Mouse (Mus musculus) midbrain, embryonic 15.5 days (tissue): Measurements from ENCODE around the gene Epha10. TPM values are rescaled to one million over a fixed set of nuclear protein-coding genes. Genes with fewer than 3 reads are reported as not detected.

Experiments used
- ATAC-seq: fragments of 200-750 bp; cut with Nextera tagmentation; replicated peaks from 2 replicates; pipeline ENCODE4 v1.8.0; 2017; ENCODE audit warnings: moderate TSS enrichment
- H3K27ac ChIP-seq: fragments of 300-500 bp; sonication (generic); 2 replicates; pipeline ENCODE4 v1.5.1; 2015; ENCODE audit warnings: mild to moderate bottlenecking, inconsistent platforms
- H3K27me3 ChIP-seq: fragments of 300-500 bp; sonication (generic); replicated peaks from 2 replicates; pipeline ENCODE4 v1.6.1; 2015; ENCODE audit warnings: inconsistent platforms
- H3K36me3 ChIP-seq: fragments of 300-500 bp; sonication (generic); replicated peaks from 2 replicates; pipeline ENCODE4 v1.6.1; 2015; ENCODE audit warnings: inconsistent platforms
- H3K4me1 ChIP-seq: fragments of 300-500 bp; sonication (generic); 2 replicates; pipeline ENCODE4 v1.6.1; 2015; ENCODE audit warnings: inconsistent platforms
- H3K4me2 ChIP-seq: fragments of 300-500 bp; sonication (generic); 2 replicates; pipeline ENCODE4 v1.6.1; 2015; ENCODE audit warnings: inconsistent platforms, mild to moderate bottlenecking, moderate library complexity
- H3K4me3 ChIP-seq: fragments of 300-500 bp; sonication (generic); 2 replicates; pipeline ENCODE4 v1.5.1; 2015; ENCODE audit warnings: mild to moderate bottlenecking, inconsistent platforms
- H3K9ac ChIP-seq: fragments of 300-500 bp; sonication (generic); 2 replicates; pipeline ENCODE4 v1.6.1; 2015; ENCODE audit warnings: mild to moderate bottlenecking, inconsistent platforms
- H3K9me3 ChIP-seq: fragments of 300-500 bp; sonication (generic); 2 replicates; pipeline ENCODE4 v1.6.1; 2016; ENCODE audit warnings: inconsistent platforms
- WGBS: fragments of 180-500 bp; shearing (Covaris S2); methylation state at CpG from one replicate; pipeline ENCODE4 v1.1.7; 2015; ENCODE audit warnings: mixed read lengths; 5-methylcytosine and 5-hydroxymethylcytosine counted together
- polyA plus RNA-seq: library from polyadenylated mRNA; unstranded; fragments of >200 nt; fragmentation: Nextera tagmentation; extraction: Ambion mirVana; gene quantifications from 2 replicates; pipeline ENCODE4 v1.2.1, GENCODE M21; 2015

The Epha10 gene
- polyA plus RNA-seq, 1 experiment from 2014 or later, result 16.1 TPM

DNA sequence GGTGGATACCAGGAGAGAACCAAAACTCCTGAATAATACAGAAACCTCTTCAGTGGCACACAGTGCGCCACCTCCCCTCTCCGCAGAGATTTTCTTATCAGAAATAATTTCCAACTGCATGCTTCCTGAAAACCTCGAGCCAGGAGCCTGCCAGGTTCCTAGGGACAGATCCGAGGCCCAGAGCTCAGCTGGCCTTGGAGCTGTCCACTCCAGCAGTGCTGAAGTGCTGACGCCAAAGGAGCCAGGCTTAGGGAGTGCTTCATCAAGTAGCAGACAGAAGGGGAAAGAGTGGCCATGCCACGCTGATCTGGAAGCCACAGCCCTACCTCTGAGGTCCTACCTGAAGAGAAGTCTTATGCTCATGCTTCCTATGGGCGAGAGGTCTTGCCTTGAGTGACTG, 20.3 kb upstream of the Epha10 start:
- H3K27me3 ChIP-seq, result no peaks in the 10 kb centered on the region
- H3K27ac ChIP-seq, result no peak overlapping the region
- H3K4me3 ChIP-seq, result peak overlapping the region; percentile 67
- H3K4me2 ChIP-seq, result peak overlapping the region; percentile 89
- H3K4me1 ChIP-seq, result peaks cover 25% of the 10 kb centered on the region
- peaks cover 27% of the 10 kb centered on the region for H3K36me3 ChIP-seq
- H3K9ac ChIP-seq, result peak overlapping the region; percentile 69; the same call in 1 of the 2 replicates
- 19% methylated on average over 7 of the region's 7 CpGs for WGBS
- no peaks in the 10 kb centered on the region for H3K9me3 ChIP-seq
- ATAC-seq, result no peak

DNA sequence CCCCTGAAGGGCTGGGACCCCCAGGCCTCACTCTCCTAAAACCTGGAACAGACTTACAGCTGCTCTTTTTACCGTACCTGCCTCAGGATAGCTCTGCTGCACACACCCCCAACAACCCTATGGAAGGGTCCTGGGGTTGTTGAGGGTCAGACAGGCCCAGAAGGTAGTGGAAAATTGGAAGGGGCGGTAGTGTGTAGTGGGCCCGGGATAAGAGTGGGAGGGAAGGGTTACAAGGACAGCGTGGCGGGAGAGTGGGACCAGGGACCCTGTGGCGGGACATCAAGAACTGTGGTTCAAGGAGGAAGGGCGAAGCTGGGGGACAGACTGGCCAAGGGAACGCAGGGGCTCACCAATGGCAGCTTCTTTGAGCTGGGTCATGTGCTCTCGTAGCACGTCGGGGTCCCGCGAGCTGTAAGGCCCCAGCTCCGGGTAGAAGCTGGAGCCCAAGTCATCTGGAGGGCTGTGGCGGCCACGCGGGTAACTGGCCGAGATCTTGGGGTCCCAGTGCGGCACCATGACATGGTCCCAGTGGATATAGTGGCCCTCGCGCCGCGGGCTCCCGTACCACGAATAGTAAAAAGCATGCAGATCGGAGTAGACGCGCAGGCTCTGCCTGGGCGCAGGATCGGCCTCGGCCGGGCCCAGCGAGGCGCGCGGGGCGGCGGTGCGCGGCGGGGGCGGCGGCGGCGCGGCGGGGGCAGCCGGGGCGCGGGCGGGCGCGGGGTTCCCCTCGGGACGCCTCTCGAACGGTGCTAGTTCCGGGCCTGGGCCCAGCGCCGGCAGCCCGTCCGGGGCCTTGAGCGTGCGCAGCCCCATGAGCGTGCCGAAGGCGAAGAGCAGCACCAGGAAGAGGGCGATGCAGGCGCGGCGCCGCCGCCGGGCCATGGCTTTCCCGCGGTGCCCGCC, 19.2 kb upstream of the Epha10 start, which contains the start of gene Maneal:
TSS of gene Maneal (minus strand) at position 889 of the 906 bp plus-strand sequence.
- H3K4me2 ChIP-seq, result peak within 1 kb of the TSS; percentile 89
- H3K27me3 ChIP-seq, result no peaks in the 10 kb centered on the region
- peak; percentile 66 for ATAC-seq
- 1% methylated on average over 57 of the region's 77 CpGs for WGBS
- H3K4me1 ChIP-seq, result peaks cover 25% of the 10 kb centered on the region
- no peaks in the 10 kb centered on the region for H3K9me3 ChIP-seq
- peaks cover 18% of the 10 kb centered on the region for H3K36me3 ChIP-seq
- H3K27ac ChIP-seq, result peak within 1 kb of the TSS; percentile 81
- peak within 1 kb of the TSS; percentile 67 for H3K4me3 ChIP-seq
- peak within 1 kb of the TSS; percentile 69 for H3K9ac ChIP-seq

DNA sequence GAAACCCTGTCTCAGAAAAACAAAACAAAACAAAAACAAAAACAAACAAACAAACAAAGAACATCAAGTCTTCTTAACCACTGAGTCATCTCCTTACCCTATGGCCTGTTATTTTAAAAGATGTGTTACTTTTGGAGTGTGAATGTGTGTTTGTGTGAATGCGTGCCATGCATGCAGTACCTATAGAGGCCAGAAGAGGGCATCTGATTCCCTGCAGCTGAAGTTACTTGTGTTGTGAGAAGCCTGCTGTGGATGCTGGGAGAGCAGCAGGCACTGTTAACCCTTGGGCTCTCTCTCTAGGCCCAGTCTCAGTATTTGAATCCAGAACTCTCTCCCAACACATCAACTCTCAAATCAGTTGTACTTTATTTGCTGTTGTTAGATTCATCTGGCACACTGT, 8.0 kb upstream of the Epha10 start:
- WGBS, result 94% methylated on average over 1 of the region's 1 CpGs
- Histone ChIP-seq H3K4me3 (no peak overlapping the region), H3K36me3 (no peaks in the 10 kb centered on the region), H3K9ac (no peak overlapping the region), H3K4me1 (no peaks in the 10 kb centered on the region), H3K9me3 (no peaks in the 10 kb centered on the region), H3K27me3 (no peaks in the 10 kb centered on the region), H3K27ac (no peak overlapping the region), H3K4me2 (no peak overlapping the region)
- no peak for ATAC-seq

DNA sequence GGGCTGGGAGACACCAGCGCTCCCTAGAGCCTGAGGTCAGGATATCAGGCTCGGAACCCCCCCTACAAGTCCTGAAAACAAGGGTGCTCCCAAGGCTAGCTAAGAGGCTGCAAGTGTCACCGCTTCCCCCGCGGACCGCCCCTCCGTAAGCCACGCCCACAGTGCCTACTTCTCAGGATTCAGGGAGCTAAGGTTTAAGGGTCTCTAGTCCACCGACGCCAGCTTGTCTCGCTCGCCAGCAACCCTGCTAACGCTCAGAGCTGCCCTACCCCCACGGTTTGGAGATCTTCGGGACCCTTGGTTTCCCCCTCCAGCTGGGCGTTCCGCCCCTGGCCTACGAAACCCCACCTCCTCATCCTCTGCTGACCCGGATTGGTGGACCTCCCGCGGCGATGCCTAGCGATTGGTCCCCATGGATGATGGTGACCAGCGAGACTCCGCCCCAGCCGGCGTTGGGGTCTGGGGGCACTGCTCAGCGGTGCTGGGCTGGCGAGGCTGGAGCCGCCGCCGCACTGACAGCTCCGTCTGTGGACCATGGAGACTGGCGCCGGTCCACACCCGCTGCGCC, 726 bp downstream of the Epha10 start:
- Histone ChIP-seq H3K27me3 (peaks cover 20% of the 10 kb centered on the region; the same call in 1 of the 2 replicates), H3K9ac (peak overlapping the region; percentile 52), H3K4me2 (peak overlapping the region; percentile 71), H3K36me3 (no peaks in the 10 kb centered on the region), H3K27ac (peak overlapping the region; percentile 82), H3K9me3 (no peaks in the 10 kb centered on the region), H3K4me1 (peaks cover 28% of the 10 kb centered on the region), H3K4me3 (peak overlapping the region; percentile 59)
- WGBS, result under 1% methylated on average over 37 of the region's 37 CpGs
- peak; percentile 97 for ATAC-seq

DNA sequence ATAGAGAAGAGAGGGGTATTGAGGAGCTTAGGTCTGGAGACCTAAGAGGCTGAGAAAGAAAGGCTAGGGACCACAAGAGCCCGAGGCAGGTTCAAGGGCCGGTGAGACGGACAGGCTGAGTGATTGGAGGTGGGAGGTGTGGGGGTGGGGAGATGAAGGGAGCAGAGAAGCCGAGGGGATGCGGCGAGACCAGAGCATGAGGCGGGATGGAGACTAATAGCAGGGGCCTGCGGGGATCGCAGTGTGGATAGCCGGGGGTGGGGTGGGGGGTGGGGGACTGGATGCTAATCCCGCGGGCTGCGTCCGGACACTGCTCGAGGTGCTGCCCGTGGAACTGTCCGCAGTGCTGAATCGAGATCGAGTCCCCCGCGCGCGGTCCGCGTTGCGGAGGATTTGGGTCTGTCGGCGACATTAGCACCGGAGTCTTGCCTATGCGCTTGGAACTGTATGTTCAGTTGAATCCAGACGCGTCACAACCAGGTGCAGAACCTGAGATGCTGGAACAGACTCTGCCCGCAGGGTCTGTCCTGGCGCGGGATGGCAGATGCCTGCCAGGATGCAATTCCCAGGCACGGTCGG, 1.5 kb downstream of the Epha10 start:
- peak overlapping the region; percentile 71 for H3K4me2 ChIP-seq
- H3K4me1 ChIP-seq, result peaks cover 28% of the 10 kb centered on the region
- H3K27ac ChIP-seq, result peak overlapping the region; percentile 82
- H3K36me3 ChIP-seq, result no peaks in the 10 kb centered on the region
- no peaks in the 10 kb centered on the region for H3K9me3 ChIP-seq
- peak; percentile 38 for ATAC-seq
- H3K27me3 ChIP-seq, result peaks cover 20% of the 10 kb centered on the region; the same call in 1 of the 2 replicates
- peak overlapping the region; percentile 59 for H3K4me3 ChIP-seq
- WGBS, result 1% methylated on average over 37 of the region's 37 CpGs
- H3K9ac ChIP-seq, result peak overlapping the region; percentile 52

DNA sequence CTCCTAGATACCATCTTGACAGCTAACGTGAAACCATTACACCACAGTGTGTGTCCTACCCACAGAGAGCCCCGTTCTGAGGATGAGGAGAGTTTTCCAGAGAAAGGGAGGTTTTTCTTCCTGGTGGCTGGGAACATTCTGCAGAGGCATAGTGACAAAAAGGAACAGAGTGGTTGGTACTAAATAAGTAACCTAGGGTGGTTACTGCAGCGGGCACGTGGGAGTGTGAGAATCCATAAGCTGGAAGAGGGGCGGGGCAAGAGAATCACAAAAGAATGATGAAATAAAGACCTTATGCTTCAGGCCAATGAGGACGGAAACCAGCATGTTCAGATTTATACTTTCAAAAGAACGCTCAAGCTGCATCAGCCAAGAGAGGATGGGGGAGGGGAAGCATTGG, 8.0 kb downstream of the Epha10 start:
- H3K27ac ChIP-seq, result no peak overlapping the region
- H3K4me1 ChIP-seq, result peaks cover 5% of the 10 kb centered on the region
- H3K4me3 ChIP-seq, result no peak overlapping the region
- no peaks in the 10 kb centered on the region for H3K9me3 ChIP-seq
- H3K4me2 ChIP-seq, result no peak overlapping the region
- H3K36me3 ChIP-seq, result no peaks in the 10 kb centered on the region
- no peak for ATAC-seq
- no peak overlapping the region for H3K9ac ChIP-seq
- 67% methylated on average over 7 of the region's 7 CpGs for WGBS
- H3K27me3 ChIP-seq, result peaks cover 23% of the 10 kb centered on the region; the same call in 1 of the 2 replicates

DNA sequence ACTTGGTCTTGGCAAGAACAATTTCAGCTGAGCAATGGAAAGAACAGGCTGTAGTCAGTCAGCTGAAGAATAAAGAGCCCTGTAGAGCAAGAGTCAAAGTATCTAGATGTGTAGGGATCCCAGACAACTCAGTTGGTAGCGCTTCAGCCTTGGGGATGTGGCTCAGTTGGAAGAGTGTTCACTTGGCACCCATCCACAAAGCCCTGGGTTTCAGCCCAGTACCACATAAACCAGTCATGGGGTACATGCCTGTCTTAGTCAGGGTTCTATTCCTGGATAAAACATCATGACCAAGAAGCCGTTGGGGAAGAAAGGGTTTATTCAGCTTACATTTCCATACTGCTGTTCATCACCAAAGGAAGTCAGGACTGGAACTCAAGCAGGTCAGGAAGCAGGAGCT, 9.2 kb downstream of the Epha10 start:
- Histone ChIP-seq H3K4me3 (no peak overlapping the region), H3K9ac (no peak overlapping the region), H3K9me3 (no peaks in the 10 kb centered on the region), H3K4me2 (no peak overlapping the region), H3K27me3 (peaks cover 26% of the 10 kb centered on the region; the same call in 1 of the 2 replicates), H3K36me3 (no peaks in the 10 kb centered on the region), H3K4me1 (peaks cover 17% of the 10 kb centered on the region), H3K27ac (no peak overlapping the region)
- WGBS, result 86% methylated on average over 2 of the region's 2 CpGs
- no peak for ATAC-seq

DNA sequence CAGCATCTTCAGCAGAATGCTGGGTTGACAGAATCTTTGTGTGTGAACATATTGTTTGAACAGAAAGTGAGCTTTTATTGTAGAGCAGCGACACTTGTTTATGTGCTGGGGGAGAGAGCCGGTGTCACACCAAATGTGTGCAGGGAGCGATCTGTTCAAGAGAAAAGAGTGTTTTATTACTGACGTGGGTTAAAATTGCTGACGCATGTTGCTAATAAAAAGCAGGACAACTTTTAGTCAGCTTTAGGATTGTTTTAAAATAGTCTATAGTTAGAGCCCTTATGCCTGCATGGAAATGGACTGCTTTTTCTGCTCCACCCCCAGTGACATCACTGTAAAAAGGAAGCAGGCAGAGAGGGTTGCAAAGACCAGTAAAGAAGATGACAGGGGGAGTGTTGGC, 10.1 kb downstream of the Epha10 start:
- Histone ChIP-seq H3K27ac (no peak overlapping the region), H3K4me2 (no peak overlapping the region), H3K4me3 (no peak overlapping the region), H3K9ac (no peak overlapping the region), H3K9me3 (no peaks in the 10 kb centered on the region), H3K4me1 (peaks cover 21% of the 10 kb centered on the region), H3K36me3 (no peaks in the 10 kb centered on the region), H3K27me3 (peaks cover 21% of the 10 kb centered on the region; the same call in 1 of the 2 replicates)
- ATAC-seq, result no peak
- 77% methylated on average over 5 of the region's 5 CpGs for WGBS

DNA sequence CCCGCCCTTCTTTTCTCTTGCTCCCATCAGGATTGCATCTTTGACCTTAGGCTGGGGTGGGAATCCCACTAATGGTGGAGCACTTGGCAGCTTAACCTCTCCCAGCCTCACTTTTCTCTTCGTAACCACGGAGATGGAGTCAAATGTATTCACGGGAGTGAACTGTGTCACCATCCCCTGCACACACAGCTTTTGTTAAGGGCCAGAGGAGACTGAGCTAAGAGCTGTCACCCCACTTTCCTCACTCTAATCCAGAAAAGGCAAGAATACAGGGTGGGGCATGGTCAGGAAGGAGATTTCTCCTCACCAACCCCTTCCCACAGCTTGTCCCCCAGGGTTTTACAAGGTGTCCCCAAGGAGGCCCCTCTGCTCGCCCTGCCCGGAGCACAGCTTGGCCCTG, 13.1 kb downstream of the Epha10 start:
- H3K27ac ChIP-seq, result 0 out of 2 replicates have a peak overlapping the region, but pooled peaks have one; percentile 20
- WGBS, result 29% methylated on average over 6 of the region's 6 CpGs
- H3K4me3 ChIP-seq, result peak overlapping the region; percentile 52
- H3K9ac ChIP-seq, result no peak overlapping the region
- H3K27me3 ChIP-seq, result peaks cover 19% of the 10 kb centered on the region; the same call in 1 of the 2 replicates
- peak overlapping the region; percentile 71 for H3K4me2 ChIP-seq
- no peaks in the 10 kb centered on the region for H3K36me3 ChIP-seq
- H3K9me3 ChIP-seq, result no peaks in the 10 kb centered on the region
- no peak for ATAC-seq
- peaks cover 28% of the 10 kb centered on the region for H3K4me1 ChIP-seq

DNA sequence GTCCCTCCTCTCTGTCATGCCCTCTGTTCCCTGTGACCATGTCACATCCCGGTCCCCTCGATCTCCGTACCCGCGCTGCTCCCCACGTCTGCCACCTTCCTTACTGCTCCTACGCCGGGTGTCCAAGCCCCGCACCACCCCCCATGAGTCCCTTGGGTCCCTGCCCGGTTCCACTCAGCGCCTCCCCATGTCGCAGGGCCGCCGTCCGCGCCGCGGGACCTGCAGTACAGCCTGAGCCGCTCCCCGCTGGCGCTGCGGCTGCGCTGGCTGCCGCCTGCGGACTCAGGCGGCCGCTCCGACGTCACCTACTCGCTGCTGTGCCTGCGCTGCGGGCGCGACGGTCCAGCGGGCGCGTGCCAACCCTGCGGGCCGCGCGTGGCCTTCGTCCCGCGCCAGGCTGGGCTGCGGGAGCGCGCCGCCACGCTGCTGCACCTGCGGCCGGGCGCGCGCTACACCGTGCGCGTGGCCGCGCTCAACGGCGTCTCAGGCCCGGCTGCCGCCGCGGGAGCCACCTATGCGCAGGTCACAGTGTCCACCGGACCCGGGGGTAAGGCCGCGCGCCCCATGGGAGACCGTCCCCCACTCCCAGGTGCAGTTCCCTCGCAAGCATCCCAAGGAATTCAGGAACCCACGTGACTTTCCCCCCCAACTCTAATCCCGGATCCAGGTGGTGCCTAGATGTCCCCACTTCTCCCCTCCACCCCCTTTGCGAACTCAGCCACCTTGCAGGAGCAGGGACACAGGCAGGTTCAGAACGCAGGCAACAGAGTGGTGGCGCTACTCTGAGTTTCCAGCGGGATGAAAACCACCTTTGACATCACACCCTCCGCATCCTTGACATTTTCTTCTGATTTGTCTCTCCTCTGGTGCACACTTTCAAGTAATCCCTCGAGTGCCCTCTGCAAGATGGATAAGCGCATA, 14.1 kb downstream of the Epha10 start:
- under 1% methylated on average over 79 of the region's 83 CpGs for WGBS
- peaks cover 19% of the 10 kb centered on the region; the same call in 1 of the 2 replicates for H3K27me3 ChIP-seq

DNA sequence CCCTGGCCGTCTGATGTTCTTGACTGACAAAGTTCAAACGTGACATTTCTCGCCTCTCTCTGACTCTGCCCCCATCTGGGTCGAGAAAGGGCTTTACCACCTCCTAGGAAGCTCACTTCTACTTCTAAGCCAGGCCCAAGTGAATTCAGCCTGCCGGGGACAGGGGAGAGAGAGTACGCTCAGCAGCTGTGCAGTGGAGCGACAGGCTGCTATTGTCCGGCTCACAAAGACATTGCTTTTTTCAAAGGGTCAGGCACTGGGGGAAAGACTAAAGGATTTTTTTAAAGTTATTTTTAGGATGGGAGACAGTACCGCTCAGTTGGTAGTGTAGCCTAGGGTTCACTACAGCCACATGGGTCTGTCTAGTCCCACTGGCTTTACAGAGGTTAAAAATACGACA, 17.7 kb downstream of the Epha10 start:
- Histone ChIP-seq H3K27me3 (peaks cover 7% of the 10 kb centered on the region; the same call in 1 of the 2 replicates), H3K9me3 (no peaks in the 10 kb centered on the region), H3K4me3 (no peak overlapping the region), H3K4me1 (peaks cover 47% of the 10 kb centered on the region), H3K9ac (no peak overlapping the region), H3K27ac (no peak overlapping the region), H3K4me2 (no peak overlapping the region), H3K36me3 (no peaks in the 10 kb centered on the region)
- ATAC-seq, result no peak
- 14% methylated on average over 10 of the region's 10 CpGs for WGBS

More for the DNA sequence above, 14.1 kb downstream of the Epha10 start:
- H3K36me3 ChIP-seq, result no peaks in the 10 kb centered on the region
- H3K9me3 ChIP-seq, result no peaks in the 10 kb centered on the region
- H3K4me3 ChIP-seq, result peak overlapping the region; percentile 52
- ATAC-seq, result peak; percentile 83
- H3K4me2 ChIP-seq, result peak overlapping the region; percentile 71
- peaks cover 35% of the 10 kb centered on the region for H3K4me1 ChIP-seq
- peak overlapping the region; percentile 59 for H3K9ac ChIP-seq
- peak overlapping the region; percentile 20; the same call in 1 of the 2 replicates for H3K27ac ChIP-seq
